Mouse (Mus musculus) forebrain, embryonic 11.5 days (tissue): ENCODE data around the gene Cdh23. TPM values are rescaled to one million over a fixed set of nuclear protein-coding genes. Genes with fewer than 3 reads are reported as not detected.

ENCODE experiments used
- ATAC-seq: fragments of 200-750 bp; cut with Nextera tagmentation; replicated peaks from 2 replicates; pipeline ENCODE4 v1.8.0; 2017; ENCODE audit warnings: moderate TSS enrichment; ENCODE audit not compliant: low FRiP score
- DNase-seq: peaks from one replicate; pipeline ENCODE4 v3.0.0-alpha.2; 2017; ENCODE audit warnings: low spot score
- H3K27ac ChIP-seq: fragments of 300-500 bp; sonication (generic); 2 replicates; pipeline ENCODE4 v1.5.1; 2014; ENCODE audit warnings: low read depth, low read length
- H3K27me3 ChIP-seq: fragments of 300-500 bp; sonication (generic); 2 replicates; pipeline ENCODE4 v1.6.1; 2014; ENCODE audit warnings: mild to moderate bottlenecking, low read length, mixed read lengths; ENCODE audit not compliant: control insufficient read depth, insufficient read depth
- H3K36me3 ChIP-seq: fragments of 300-500 bp; sonication (generic); 2 replicates; pipeline ENCODE4 v1.6.1; 2014; ENCODE audit warnings: mild to moderate bottlenecking, low read length, moderate library complexity, mixed read lengths; ENCODE audit not compliant: control insufficient read depth, insufficient read depth
- H3K4me1 ChIP-seq: fragments of 300-500 bp; sonication (generic); replicated peaks from 2 replicates; pipeline ENCODE4 v1.6.1; 2014; ENCODE audit warnings: low read length, mixed read lengths; ENCODE audit not compliant: control insufficient read depth, insufficient read depth
- H3K4me2 ChIP-seq: fragments of 300-500 bp; sonication (generic); 2 replicates; pipeline ENCODE4 v1.6.1; 2014; ENCODE audit warnings: low read depth, mild to moderate bottlenecking, low read length, moderate library complexity, mixed read lengths; ENCODE audit not compliant: severe bottlenecking
- H3K4me3 ChIP-seq: fragments of 300-500 bp; sonication (generic); 2 replicates; pipeline ENCODE4 v1.5.1; 2014; ENCODE audit warnings: low read depth, low read length
- H3K9ac ChIP-seq: fragments of 300-500 bp; sonication (generic); 2 replicates; pipeline ENCODE4 v1.6.1; 2014; ENCODE audit warnings: low read length
- H3K9me3 ChIP-seq: fragments of 300-500 bp; sonication (generic); 2 replicates; pipeline ENCODE4 v1.6.1; 2016; ENCODE audit warnings: low read length, mixed read lengths; ENCODE audit not compliant: control insufficient read depth
- WGBS: fragments of 180-500 bp; shearing (Covaris S2); extraction: QIAGEN DNeasy Blood & Tissue Kit; methylation state at CpG from one replicate; pipeline ENCODE4 v1.1.7; 2014; 5-methylcytosine and 5-hydroxymethylcytosine counted together
- polyA plus RNA-seq: library from polyadenylated mRNA; unstranded; fragments of >200 nt; fragmentation: Nextera tagmentation; extraction: Ambion mirVana; gene quantifications from 2 replicates; pipeline ENCODE4 v1.2.1, GENCODE M21; 2014

The Cdh23 gene
- polyA plus RNA-seq, 1 experiment from 2014 or later: 0.36 TPM

- Histone ChIP-seq H3K4me3 (no peak overlapping the region), H3K27me3 (peaks cover 35% of the 10 kb centered on the region)
- 71% methylated on average over 1 of the region's 1 CpGs for WGBS
These were observed 105.0 kb downstream of the Cdh23 start for GRCm38 (mm10) chr10:60591281-60591680.

GRCm38 (mm10) chr10:60590241-60590640 lies 106.0 kb downstream of the Cdh23 start:
- H3K4me1 ChIP-seq: peaks cover 20% of the 10 kb centered on the region
- no peak overlapping the region for H3K4me2 ChIP-seq
- H3K4me3 ChIP-seq: no peak overlapping the region
- H3K9ac ChIP-seq: no peak overlapping the region
- H3K27me3 ChIP-seq: peaks cover 31% of the 10 kb centered on the region
- H3K27ac ChIP-seq: no peak overlapping the region
- 85% methylated on average over 7 of the region's 7 CpGs for WGBS
- H3K9me3 ChIP-seq: no peaks in the 10 kb centered on the region
- DNase-seq (no peak), ATAC-seq (no peak)
- H3K36me3 ChIP-seq: no peaks in the 10 kb centered on the region

More at GRCm38 (mm10) chr10:60591281-60591680, 105.0 kb downstream of the Cdh23 start:
- no peak overlapping the region for H3K4me2 ChIP-seq
- peaks cover 16% of the 10 kb centered on the region for H3K4me1 ChIP-seq
- no peaks in the 10 kb centered on the region for H3K36me3 ChIP-seq
- DNase-seq: no peak
- no peak overlapping the region for H3K9ac ChIP-seq
- ATAC-seq: no peak
- no peaks in the 10 kb centered on the region for H3K9me3 ChIP-seq
- no peak overlapping the region for H3K27ac ChIP-seq

DNA sequence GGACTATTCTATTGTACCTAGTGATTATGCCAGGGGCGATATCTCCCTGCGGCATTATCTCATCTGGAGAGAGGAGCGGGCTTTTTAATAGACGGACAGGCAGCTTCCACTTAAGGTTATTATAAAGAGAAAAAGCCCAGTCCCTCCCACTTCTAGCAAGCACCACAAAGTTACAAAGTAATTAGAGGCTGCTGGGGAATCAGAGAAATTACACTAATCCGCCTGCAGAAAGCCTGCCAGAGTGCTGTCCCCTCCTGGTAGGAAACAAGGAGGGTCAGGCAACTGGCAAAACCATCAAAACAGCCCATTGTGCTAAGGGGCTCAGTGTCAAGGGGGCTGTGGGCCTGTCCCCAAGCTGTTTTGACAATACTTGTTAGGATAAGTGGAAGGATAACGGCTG lies 110.6 kb downstream of the Cdh23 start:
- H3K27ac ChIP-seq: no peak overlapping the region
- H3K4me2 ChIP-seq: no peak overlapping the region
- H3K9me3 ChIP-seq: no peaks in the 10 kb centered on the region
- no peak overlapping the region for H3K9ac ChIP-seq
- peaks cover 52% of the 10 kb centered on the region for H3K27me3 ChIP-seq
- peaks cover 16% of the 10 kb centered on the region for H3K4me1 ChIP-seq
- peak; percentile 40; the same call in 1 of the 2 replicates for ATAC-seq
- no peak overlapping the region for H3K4me3 ChIP-seq
- DNase-seq: no peak
- no peaks in the 10 kb centered on the region for H3K36me3 ChIP-seq
- WGBS: 6% methylated on average over 6 of the region's 6 CpGs

- Histone ChIP-seq H3K4me3 (no peak overlapping the region), H3K4me1 (peaks cover 24% of the 10 kb centered on the region), H3K27me3 (peaks cover 43% of the 10 kb centered on the region), H3K4me2 (peak overlapping the region; percentile 12; the same call in 1 of the 2 replicates), H3K9me3 (no peaks in the 10 kb centered on the region), H3K27ac (no peak overlapping the region), H3K36me3 (no peaks in the 10 kb centered on the region), H3K9ac (no peak overlapping the region)
- WGBS: 24% methylated on average over 15 of the region's 15 CpGs
- peak; percentile 72 for DNase-seq
- ATAC-seq: no peak
These were observed 113.3 kb downstream of the Cdh23 start for GRCm38 (mm10) chr10:60582956-60583355.

- DNase-seq (no peak), ATAC-seq (no peak)
- no peaks in the 10 kb centered on the region for H3K36me3 ChIP-seq
- no peaks in the 10 kb centered on the region for H3K9me3 ChIP-seq
- WGBS: 60% methylated on average over 15 of the region's 15 CpGs
- no peak overlapping the region for H3K4me3 ChIP-seq
- H3K9ac ChIP-seq: no peak overlapping the region
- peaks cover 35% of the 10 kb centered on the region for H3K4me1 ChIP-seq
- no peak overlapping the region for H3K27ac ChIP-seq
- H3K27me3 ChIP-seq: peaks cover 36% of the 10 kb centered on the region
- H3K4me2 ChIP-seq: no peak overlapping the region
These were observed 115.6 kb downstream of the Cdh23 start for GRCm38 (mm10) chr10:60580666-60581065.

DNA sequence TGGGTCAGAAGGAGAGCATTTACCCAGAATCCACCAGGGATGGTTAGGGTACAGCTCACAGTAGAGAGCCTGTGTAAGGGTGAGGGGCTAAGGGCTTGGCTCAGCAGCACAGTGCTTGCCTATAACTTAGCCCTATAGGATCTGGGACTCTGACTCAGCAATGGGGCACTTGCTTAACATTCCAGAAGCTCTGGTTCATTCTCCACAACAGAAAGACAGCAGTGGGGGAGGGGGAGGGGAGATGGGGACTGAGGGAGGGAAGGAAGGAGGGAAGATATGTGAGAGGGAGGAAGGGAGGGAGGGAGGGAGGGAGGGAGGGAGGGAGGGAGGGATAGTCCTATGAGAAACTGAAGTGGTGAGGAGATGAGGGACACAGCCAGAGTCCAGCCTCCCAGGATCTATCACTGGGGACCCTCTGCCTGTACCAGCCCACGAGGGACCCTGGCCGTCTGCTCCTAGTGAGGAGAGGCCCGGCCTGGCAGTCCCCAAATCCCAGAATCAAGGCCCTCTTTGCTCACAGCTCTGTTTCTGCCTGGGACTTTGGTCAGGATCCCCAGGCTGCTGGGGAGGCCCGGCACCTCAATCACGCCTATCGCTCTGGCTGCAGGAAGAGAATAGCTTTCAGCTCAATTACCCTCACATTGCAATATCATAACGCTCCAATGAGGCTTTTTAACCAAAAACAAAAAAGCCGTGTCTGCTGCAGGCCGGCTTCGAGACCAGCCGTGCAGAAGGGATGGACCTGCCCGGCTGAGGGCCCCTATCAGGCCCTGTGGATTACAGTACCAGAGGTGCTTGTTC lies 117.4 kb downstream of the Cdh23 start:
- Histone ChIP-seq H3K4me1 (peaks cover 26% of the 10 kb centered on the region), H3K27ac (peak overlapping the region; percentile 72), H3K9ac (no peak overlapping the region), H3K9me3 (no peaks in the 10 kb centered on the region), H3K4me2 (no peak overlapping the region), H3K27me3 (peaks cover 23% of the 10 kb centered on the region), H3K4me3 (no peak overlapping the region), H3K36me3 (no peaks in the 10 kb centered on the region)
- peak; percentile 75 for DNase-seq
- peak; percentile 67 for ATAC-seq
- 31% methylated on average over 12 of the region's 12 CpGs for WGBS

DNA sequence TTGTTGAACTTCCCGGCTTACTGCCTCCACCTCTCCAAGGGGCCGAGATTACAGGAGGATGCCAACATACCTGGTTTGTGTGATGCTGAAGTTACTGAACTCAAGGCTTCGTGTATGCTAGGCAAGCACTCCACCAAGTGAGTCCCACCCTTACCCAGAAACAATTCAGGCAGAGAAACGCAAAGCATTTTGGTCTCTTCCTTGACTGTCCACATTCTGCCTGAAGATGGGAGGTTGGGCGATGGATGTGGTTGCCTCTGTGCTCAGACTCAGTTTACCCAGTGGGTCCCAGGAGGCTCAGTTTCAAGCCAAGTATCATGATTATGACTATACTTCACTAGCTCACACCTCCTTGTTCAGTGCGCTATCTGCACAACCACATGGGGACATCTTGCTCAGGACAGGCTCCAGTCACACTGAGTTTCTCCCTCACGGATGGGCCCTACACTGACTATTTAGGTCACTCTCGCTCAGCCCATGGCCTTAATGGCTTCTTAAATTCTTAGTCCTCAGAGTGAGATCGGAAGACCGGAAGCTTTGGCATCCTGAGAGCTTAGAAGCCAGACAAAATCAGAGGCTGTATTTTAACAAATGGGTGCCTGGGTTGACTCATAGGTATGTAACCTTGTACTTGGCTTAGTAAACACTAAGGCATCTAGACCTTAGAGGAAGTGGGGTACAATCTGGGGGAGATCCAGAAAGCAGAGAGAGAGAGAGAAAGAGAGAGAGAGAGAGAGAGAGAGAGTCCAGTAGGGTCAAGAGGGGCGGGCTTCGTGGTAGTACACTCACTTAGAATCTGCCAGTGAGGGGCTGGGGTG lies 118.2 kb downstream of the Cdh23 start:
- Histone ChIP-seq H3K9ac (no peak overlapping the region), H3K9me3 (no peaks in the 10 kb centered on the region), H3K4me2 (no peak overlapping the region), H3K36me3 (no peaks in the 10 kb centered on the region), H3K4me1 (peaks cover 23% of the 10 kb centered on the region), H3K27ac (peak overlapping the region; percentile 31; the same call in 1 of the 2 replicates), H3K4me3 (no peak overlapping the region), H3K27me3 (peaks cover 17% of the 10 kb centered on the region)
- WGBS: 87% methylated on average over 12 of the region's 12 CpGs
- ATAC-seq (no peak), DNase-seq (no peak)

DNA sequence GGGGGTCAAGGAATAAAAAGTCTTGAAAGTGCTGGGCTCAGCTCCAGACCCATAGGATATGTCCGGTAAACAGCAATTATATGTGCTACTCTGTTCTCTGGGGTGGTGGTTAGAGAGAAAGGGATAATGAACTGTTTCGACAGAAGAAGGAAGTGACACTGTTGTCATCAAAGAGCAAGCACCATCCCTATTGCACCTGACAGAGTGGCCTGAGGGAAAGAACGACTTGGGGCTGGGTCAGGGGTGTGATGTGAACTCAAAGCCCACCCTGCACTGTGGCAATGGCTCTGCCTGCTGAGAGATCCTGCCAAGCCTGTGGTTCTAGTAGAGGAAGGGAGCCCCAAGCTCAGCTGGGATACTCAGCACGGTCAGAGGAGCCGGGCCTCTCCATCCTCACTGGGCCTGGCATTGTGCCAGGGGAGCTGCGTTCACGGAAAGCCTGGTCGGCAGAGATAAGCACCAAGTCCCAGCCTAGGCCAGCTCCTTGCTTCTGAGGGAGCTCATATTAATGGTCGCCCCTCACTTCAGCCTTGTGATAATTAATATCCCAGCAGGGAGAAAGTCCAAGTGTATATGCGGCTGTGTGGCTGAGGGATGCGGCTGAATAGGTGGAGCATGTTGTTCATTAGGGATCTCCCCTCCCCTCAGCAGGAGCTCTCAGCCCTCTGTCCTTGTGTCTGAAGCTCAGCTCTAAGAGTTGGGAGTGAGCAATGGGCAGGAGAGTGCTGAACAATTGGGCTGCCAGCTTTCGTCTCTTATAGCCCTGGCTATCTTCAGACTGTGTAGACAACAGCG lies 119.0 kb downstream of the Cdh23 start:
- H3K27ac ChIP-seq: no peak overlapping the region
- H3K4me3 ChIP-seq: no peak overlapping the region
- no peaks in the 10 kb centered on the region for H3K9me3 ChIP-seq
- ATAC-seq (no peak), DNase-seq (peak; percentile 61)
- H3K36me3 ChIP-seq: no peaks in the 10 kb centered on the region
- H3K9ac ChIP-seq: no peak overlapping the region
- peaks cover 15% of the 10 kb centered on the region for H3K27me3 ChIP-seq
- H3K4me1 ChIP-seq: peaks cover 19% of the 10 kb centered on the region
- WGBS: 65% methylated on average over 13 of the region's 13 CpGs
- H3K4me2 ChIP-seq: no peak overlapping the region
